Mouse (Mus musculus) adrenal gland (tissue): ENCODE measurements at regions not wholly inside any gene's neighbourhood (a gene's known extent, or its start where the extent isn't known, plus 50 kb on each side); places are given as distances from the start of the nearest gene placed in this dataset.

Experiments used
- intact Hi-C: fragments of 180-260 bp; cut with DNase I; formaldehyde crosslinking; loops from one replicate; pipeline ENCODE4 v1.15.1; 2025

DNA sequence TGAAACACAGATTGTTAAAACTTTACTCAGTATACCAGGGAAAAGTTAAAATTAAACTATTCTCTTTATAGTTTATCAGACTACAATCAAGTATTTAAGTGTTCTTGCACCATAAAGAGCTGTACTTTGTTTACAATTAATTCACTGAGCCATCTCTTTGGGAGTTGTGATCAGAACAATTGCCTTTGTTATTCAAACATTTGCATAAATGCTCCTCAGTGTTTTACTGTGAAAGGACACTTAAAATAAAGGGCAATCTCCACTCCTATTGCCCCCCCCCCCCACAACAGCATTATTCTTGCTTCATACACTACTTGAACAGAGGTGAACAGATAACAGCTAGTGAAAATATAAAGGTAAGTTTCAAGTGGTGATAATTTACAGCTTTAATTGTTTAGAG lies 772.1 kb downstream of the Efna5 start:
- intact Hi-C loops = no loop called here

DNA sequence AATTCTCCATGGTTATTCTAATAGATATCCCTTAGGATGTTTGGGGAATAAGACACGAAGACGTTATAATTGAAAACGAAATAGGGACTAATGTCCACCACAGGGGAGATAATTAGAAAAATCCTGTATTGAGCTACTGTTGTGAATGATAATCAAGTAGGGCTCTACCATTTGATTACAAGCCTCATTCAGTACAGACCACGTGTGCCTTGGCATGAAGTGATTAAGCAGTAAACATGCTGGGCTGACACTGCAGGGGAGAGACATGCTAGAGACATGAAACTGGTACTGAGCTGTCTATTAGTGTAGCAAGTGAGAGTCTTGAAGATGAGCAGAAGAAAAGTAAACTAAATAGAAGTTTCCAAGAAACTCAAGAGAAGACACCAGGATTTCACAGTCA lies 797.8 kb downstream of the Efna5 start:
- intact Hi-C loops = no loop called here

DNA sequence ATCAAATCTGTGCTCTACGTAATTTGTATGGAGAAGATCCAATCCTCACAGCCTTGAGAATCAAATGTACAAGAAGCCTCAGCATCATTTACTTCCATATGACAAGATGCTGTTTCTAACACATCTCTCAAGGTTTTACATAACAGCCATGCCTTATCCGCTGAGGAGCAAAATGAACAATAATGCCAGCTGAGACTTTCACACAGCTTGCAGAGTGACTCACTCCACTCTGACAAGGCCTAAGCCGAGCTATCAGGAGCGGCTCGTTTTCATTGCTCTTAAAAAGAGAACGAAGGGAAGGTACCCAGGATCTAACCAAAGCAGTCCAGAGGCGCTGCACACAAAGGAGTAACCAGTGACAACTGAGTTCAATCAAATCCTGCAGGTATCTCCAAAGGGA lies 803.5 kb downstream of the Efna5 start:
- intact Hi-C loops = no loop called here

DNA sequence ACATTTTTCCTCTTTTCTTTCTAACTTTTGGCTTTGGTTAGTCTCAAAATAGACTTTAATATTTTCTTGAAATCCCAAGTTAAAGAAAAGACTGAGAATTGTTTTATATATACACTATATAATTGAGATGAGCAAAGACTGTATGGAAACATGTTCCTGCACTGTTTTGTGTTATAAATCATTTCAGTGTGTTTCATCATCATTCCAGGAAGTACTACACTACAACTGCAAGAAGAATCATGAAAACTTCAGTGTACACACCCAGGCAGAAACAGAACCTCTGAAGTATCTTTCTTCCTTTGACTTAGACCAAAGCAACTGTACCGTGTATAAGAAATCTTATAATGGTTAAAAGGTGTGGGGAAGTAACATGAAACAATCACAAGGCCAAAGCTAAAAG lies 816.2 kb downstream of the Efna5 start:
- intact Hi-C loops = no loop called here

DNA sequence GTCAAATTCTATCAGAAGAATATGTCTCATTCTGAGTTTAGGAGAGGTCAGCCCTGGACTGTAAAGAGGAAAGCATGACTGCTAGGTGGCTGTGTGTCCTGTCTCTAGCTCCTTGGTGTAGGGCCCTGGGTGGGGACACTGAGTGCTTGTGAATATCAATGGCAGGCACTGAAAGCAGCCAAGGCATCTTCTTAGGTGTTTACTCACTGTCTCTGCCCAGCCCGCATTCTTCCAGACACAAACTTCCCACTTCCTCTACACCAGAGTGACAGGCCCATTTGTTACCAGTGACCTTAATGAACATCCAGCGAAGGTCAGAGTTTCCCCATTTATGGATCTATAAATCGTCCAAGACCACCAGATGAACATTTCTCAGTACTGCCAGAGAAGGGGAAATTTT lies 823.1 kb downstream of the Efna5 start:
- intact Hi-C loops = loop anchor here (10.0 kb wide), 1 partner anchor 357 kb away; no protein-coding TSS in a partner anchor

DNA sequence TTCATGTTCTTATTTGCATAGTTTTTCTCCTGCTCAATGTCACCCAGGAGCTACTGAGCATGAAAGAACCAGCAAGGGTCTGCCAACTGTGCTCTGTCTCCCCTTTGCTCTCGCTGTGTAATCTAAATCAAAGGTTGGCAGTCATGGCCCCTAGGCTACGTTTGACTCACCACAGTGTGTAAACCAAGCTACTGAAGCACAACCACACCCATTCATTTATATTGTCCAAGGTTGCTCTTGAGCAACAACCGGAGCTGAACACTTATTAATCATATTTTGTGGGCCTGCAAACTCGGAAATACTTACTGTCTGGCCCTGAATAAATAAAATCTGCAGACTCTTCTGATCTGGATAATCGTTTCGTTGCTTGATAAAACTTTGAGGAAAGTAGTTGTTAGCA lies 826.3 kb downstream of the Efna5 start:
- intact Hi-C loops = loop anchor here (10.0 kb wide), 1 partner anchor 360 kb away; no protein-coding TSS in a partner anchor

DNA sequence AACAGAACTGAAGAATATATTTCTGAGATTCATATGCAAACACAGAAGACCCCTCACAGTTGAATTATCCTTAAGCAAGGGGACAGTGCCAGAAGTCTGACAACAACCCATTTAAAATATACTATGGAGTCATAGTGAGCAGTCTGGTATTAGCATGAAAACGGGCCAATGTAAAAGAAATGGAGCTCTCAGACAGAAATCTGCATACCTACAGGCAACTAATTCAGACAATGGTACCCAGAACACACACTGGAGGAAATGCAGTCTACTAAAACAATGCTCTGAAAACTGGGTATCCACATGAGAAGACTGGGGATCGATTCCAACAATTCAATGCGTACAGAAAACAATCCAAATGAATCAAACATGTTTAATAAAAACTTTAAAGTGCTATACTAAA lies 832.1 kb downstream of the Efna5 start:
- intact Hi-C loops = no loop called here

GRCm38 (mm10) chr17:62030614-62031013 lies 850.5 kb downstream of the Efna5 start:
- intact Hi-C loops = no loop called here
